Mouse (Mus musculus): ENCODE data around the gene Col25a1. TPM values are rescaled to one million over a fixed set of nuclear protein-coding genes. Genes with fewer than 3 reads are reported as not detected.

Gene Col25a1
- polyA plus RNA-seq, 1 experiment from 2014 or later: 2.6 TPM

DNA sequence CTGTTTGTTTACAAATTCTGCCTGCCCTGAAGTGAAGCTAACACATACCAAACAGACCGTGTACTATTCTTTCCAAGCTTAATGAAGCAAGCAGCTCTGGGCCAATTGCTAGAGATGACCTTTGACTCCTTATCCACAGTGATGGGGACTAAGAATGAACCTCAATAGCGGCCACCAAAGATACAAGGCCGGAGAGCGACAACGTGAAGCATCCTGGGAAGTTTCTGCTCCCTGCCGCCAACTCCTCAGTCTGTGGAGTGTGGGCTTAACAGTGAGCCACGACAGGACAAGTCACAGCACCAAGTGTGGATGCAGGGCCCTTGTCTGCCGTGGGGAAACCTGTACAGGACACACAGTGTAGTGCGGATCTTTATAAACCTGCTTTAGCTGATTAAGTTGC, 247.3 kb downstream of the Col25a1 start:
- H3K4me2 ChIP-seq: no peak overlapping the region
- H3K36me3 ChIP-seq: no peaks in the 10 kb centered on the region
- 73% methylated on average over 9 of the region's 9 CpGs for WGBS
- H3K4me3 ChIP-seq: no peak overlapping the region
- H3K4me1 ChIP-seq (replicated peaks): no peaks in the 10 kb centered on the region
- ATAC-seq (ENCODE audit: insufficient number of reproducible peaks, low FRiP score): no peak
- H3K27ac ChIP-seq (ENCODE audit: poor library complexity, severe bottlenecking): no peak overlapping the region
- H3K9me3 ChIP-seq (replicated peaks): no peaks in the 10 kb centered on the region
- no peak overlapping the region for H3K9ac ChIP-seq
- H3K27me3 ChIP-seq (replicated peaks): 0 out of 2 replicates have a peak, but pooled peaks cover 4% of the 10 kb centered on the region

DNA sequence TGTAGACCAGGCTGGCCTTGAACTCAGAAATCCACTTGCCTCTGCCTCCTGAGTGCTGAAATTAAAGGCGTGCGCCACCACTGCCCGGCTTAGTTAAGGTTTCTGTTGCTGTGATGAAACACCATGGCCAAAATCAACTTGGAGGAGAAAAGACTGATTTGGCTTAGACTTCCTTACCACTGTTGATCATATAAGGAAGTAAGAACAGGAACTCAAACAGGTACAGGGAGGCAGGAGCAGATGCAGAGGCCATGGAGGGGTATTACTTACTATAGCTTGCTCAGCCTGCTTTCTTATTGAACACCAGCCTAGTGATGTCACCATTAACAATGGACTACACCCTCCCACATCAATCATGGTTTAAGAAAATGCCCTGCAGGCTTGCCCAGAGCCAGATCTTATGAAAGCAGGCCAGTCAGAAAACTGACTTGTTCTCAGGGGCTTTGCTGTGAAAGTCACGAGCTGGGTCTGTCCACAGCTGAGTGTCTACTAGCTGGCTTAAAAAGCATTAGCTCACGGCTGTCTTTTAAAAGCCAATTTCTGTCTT, 249.1 kb downstream of the Col25a1 start:
- Histone ChIP-seq H3K27ac (ENCODE audit: poor library complexity, severe bottlenecking) (no peak overlapping the region), H3K4me1 (replicated peaks) (no peaks in the 10 kb centered on the region), H3K27me3 (replicated peaks) (0 out of 2 replicates have a peak, but pooled peaks cover 4% of the 10 kb centered on the region), H3K4me3 (no peak overlapping the region), H3K4me2 (no peak overlapping the region), H3K9ac (no peak overlapping the region), H3K36me3 (no peaks in the 10 kb centered on the region), H3K9me3 (replicated peaks) (no peaks in the 10 kb centered on the region)
- WGBS: 83% methylated on average over 5 of the region's 5 CpGs
- no peak for ATAC-seq (ENCODE audit: insufficient number of reproducible peaks, low FRiP score)

DNA sequence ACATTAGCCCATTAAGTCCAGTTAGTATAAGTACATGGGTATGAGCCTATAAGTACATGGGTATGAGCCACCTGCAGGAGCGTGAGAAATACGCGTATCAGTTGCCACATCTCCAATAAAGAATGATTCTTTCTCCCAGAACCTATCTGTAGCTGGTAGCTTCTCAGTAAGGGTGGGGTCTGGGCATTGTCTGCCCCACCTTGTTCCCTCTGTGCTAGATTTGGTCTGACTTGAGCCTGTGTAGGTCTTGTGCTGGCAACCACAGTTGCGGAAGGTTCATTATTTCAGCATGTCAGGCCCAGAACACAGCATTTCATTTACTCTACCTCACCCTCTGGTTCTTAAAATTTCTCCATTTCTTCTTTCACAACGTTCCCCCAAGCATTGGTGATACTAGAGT, 250.4 kb downstream of the Col25a1 start:
- no peak for ATAC-seq (ENCODE audit: insufficient number of reproducible peaks, low FRiP score)
- Histone ChIP-seq H3K27ac (ENCODE audit: poor library complexity, severe bottlenecking) (no peak overlapping the region), H3K9me3 (replicated peaks) (no peaks in the 10 kb centered on the region), H3K36me3 (no peaks in the 10 kb centered on the region), H3K27me3 (replicated peaks) (0 out of 2 replicates have a peak, but pooled peaks cover 4% of the 10 kb centered on the region), H3K4me2 (no peak overlapping the region), H3K4me1 (replicated peaks) (0 out of 2 replicates have a peak, but pooled peaks cover 4% of the 10 kb centered on the region), H3K9ac (no peak overlapping the region), H3K4me3 (no peak overlapping the region)
- 90% methylated on average over 5 of the region's 5 CpGs for WGBS

DNA sequence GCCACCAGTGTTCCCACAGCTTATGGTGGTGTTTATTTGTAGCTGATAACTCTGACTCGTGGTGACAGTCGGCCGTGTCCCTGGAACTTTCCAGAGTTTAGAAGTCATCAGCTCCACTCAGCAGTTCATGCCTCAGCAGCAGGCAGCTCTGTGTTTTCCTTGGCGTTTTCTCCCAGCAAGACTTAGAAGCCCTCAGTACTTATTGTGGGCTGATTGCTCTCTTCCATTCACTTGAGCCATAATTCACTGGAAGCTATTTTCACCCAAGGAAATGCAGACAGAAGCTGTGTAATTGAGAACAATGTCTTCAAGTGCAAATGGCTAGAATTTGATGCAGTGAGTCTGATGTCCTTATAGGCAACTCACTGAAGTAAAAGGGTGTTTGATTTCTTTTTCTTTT, 254.6 kb downstream of the Col25a1 start:
- ATAC-seq (ENCODE audit: insufficient number of reproducible peaks, low FRiP score): peak; percentile 48; the same call in 1 of the 2 replicates
- whole genome bisulfite sequencing: 11% methylated on average over 4 of the region's 4 CpGs

DNA sequence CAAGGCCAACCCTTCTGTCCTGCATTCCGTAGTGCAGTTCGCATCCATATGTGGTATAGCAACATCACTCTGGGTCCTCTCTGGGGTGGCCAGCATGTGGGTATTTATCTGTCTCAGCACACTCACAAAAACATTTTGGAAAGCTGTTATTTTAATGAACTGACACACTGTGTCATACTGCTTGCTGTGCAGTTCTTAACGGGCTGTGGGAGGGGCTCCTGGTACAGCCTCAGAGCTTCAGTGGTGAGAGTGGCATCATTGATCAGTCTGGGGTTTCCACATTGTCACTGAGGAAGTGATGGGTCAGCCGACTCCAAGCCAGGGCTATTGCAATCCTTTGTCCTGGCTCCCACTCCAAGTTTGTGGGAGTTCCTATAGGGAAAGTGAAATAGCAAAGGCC, 255.9 kb downstream of the Col25a1 start:
- Histone ChIP-seq H3K36me3 (no peaks in the 10 kb centered on the region), H3K4me1 (replicated peaks) (peaks cover 13% of the 10 kb centered on the region; the same call in 1 of the 2 replicates), H3K27ac (ENCODE audit: poor library complexity, severe bottlenecking) (no peak overlapping the region), H3K9ac (no peak overlapping the region), H3K4me2 (no peak overlapping the region), H3K4me3 (no peak overlapping the region), H3K27me3 (replicated peaks) (0 out of 2 replicates have a peak, but pooled peaks cover 9% of the 10 kb centered on the region), H3K9me3 (replicated peaks) (no peaks in the 10 kb centered on the region)
- ATAC-seq (ENCODE audit: insufficient number of reproducible peaks, low FRiP score): no peak
- WGBS: 75% methylated on average over 4 of the region's 4 CpGs

More for the DNA sequence above, 254.6 kb downstream of the Col25a1 start:
- Histone ChIP-seq H3K4me3 (no peak overlapping the region), H3K4me1 (replicated peaks) (peaks cover 13% of the 10 kb centered on the region; the same call in 1 of the 2 replicates), H3K9ac (no peak overlapping the region), H3K4me2 (no peak overlapping the region), H3K36me3 (no peaks in the 10 kb centered on the region), H3K9me3 (replicated peaks) (no peaks in the 10 kb centered on the region), H3K27ac (ENCODE audit: poor library complexity, severe bottlenecking) (no peak overlapping the region; the same call in 1 of the 2 replicates), H3K27me3 (replicated peaks) (0 out of 2 replicates have a peak, but pooled peaks cover 14% of the 10 kb centered on the region)

DNA sequence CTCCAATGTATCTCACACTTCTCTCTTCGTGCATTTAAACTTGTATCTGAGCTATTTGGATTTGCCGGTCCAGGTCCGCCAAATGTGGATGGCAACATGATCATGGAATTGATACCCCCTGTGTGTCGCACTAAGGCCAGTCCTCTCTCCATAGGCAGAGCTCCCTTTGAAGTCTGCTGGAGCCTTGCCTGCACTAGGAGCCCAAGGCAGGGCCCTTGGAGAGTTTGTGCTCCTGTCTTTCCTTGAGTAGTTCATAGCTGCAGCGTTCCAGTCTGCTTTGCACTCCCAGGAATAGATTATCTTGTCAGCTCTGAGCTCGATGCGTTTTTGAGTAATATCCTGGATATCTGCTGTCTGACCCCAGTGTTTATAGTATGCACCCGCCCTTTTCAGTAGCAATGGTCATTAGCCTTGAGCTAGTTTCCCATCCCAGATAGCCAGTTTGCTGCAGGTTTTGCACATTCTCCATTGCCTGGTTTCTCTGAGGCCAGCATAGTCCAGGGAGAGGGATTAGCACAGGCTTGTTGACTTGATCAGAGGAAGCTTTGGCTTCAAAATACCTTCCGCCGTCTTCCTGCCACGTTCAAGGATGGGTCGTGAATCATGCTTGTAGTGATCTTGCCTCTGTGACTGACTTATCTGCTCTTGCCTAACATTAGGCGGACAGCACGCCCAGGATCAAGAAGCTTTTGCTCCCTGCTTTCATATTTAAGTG, 258.1 kb downstream of the Col25a1 start:
- Histone ChIP-seq H3K27me3 (replicated peaks) (0 out of 2 replicates have a peak, but pooled peaks cover 9% of the 10 kb centered on the region), H3K9ac (no peak overlapping the region), H3K4me1 (replicated peaks) (peaks cover 13% of the 10 kb centered on the region; the same call in 1 of the 2 replicates), H3K27ac (ENCODE audit: poor library complexity, severe bottlenecking) (no peak overlapping the region), H3K9me3 (replicated peaks) (no peaks in the 10 kb centered on the region), H3K4me3 (no peak overlapping the region), H3K4me2 (peak overlapping the region; percentile 21), H3K36me3 (no peaks in the 10 kb centered on the region)
- no peak for ATAC-seq (ENCODE audit: insufficient number of reproducible peaks, low FRiP score)
- WGBS: 51% methylated on average over 14 of the region's 14 CpGs

DNA sequence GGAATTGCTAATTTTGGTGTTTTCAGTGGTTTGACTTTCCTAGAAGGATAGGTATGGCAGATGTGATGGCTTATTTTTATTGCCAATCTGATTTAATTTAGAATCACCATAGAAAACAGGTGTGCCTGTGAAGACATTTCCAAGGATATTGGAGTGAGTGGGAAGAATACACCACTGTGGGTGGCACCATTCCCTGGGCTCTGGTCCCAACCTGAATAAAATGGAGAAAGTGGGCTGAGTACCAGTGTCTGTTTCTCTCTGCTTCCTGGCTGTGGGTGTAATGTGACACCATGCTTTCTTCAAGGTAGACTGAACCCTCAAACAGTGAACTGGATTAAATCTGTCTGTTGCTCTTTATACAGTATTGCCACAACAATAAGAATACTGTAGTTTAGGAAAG, 265.3 kb downstream of the Col25a1 start:
- Histone ChIP-seq H3K4me2 (no peak overlapping the region), H3K9ac (no peak overlapping the region), H3K4me3 (no peak overlapping the region), H3K27me3 (replicated peaks) (no peaks in the 10 kb centered on the region; the same call in 1 of the 2 replicates), H3K36me3 (no peaks in the 10 kb centered on the region), H3K27ac (ENCODE audit: poor library complexity, severe bottlenecking) (no peak overlapping the region), H3K9me3 (replicated peaks) (no peaks in the 10 kb centered on the region), H3K4me1 (replicated peaks) (no peaks in the 10 kb centered on the region)
- ATAC-seq (ENCODE audit: insufficient number of reproducible peaks, low FRiP score): no peak

DNA sequence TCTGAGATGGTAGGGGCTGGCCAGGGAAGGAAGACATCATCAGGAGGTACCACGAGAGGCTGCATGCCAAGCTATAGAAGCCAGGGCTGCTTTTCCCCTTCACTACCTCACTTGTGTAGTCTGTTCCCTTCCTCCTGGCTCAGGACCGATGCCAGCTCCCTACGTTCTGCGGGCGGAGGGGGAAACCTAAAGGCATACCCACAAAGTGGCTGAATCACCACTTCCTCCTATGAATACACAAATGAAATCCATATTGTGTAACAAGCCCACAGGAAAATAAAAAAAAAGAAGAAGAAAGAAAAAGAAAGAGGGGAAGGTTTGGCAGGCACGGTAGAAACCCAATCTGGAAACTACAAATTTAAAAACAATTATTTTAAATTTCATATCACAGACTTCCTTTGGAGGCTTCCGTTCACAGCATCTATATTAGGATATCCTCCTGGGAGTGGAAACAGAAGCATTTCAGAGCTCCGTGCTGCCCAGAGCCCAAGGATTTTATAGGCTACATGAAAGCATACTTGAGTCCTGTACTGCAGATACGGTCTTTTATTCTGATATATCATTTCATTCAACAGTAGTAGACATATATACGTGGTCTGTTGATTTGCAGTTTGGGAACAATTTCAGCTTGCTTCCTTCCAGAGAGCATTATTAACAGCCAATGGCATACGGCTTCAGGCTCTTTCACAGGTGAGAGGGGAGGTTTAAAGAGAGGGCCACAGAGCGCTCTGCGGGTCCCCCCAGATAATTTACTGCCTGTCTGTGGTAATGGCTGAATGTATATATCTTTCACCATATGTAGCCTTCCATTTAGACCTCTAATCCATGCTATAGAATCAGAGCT, 269.6 kb downstream of the Col25a1 start:
- WGBS: 74% methylated on average over 13 of the region's 13 CpGs
- no peak for ATAC-seq (ENCODE audit: insufficient number of reproducible peaks, low FRiP score)
- no peaks in the 10 kb centered on the region for H3K36me3 ChIP-seq
- H3K4me1 ChIP-seq (replicated peaks): no peaks in the 10 kb centered on the region
- H3K9me3 ChIP-seq (replicated peaks): no peaks in the 10 kb centered on the region
- H3K4me2 ChIP-seq: no peak overlapping the region
- no peak overlapping the region for H3K27ac ChIP-seq (ENCODE audit: poor library complexity, severe bottlenecking)
- no peak overlapping the region for H3K4me3 ChIP-seq
- no peaks in the 10 kb centered on the region for H3K27me3 ChIP-seq (replicated peaks)
- H3K9ac ChIP-seq: no peak overlapping the region

DNA sequence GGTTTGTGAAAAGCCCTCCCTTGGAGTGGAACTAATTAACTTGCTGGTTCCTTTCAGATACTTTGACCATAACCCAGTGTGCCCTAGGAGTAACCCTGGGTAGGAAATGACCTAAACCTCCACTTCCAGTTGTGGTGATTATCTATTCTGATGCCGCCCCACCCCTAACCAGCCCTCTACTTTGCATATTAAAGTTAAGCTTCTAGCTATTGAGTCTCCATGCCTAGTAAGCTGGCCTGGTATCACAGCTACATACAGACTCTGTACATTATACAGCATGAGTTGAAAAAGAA, 270.2 kb downstream of the Col25a1 start:
- Histone ChIP-seq H3K4me3 (no peak overlapping the region), H3K9me3 (replicated peaks) (no peaks in the 10 kb centered on the region), H3K4me2 (no peak overlapping the region), H3K27me3 (replicated peaks) (no peaks in the 10 kb centered on the region), H3K36me3 (no peaks in the 10 kb centered on the region), H3K4me1 (replicated peaks) (no peaks in the 10 kb centered on the region), H3K9ac (no peak overlapping the region), H3K27ac (ENCODE audit: poor library complexity, severe bottlenecking) (no peak overlapping the region)
- ATAC-seq (ENCODE audit: insufficient number of reproducible peaks, low FRiP score): no peak
- 66% methylated on average over 1 of the region's 1 CpGs for WGBS

DNA sequence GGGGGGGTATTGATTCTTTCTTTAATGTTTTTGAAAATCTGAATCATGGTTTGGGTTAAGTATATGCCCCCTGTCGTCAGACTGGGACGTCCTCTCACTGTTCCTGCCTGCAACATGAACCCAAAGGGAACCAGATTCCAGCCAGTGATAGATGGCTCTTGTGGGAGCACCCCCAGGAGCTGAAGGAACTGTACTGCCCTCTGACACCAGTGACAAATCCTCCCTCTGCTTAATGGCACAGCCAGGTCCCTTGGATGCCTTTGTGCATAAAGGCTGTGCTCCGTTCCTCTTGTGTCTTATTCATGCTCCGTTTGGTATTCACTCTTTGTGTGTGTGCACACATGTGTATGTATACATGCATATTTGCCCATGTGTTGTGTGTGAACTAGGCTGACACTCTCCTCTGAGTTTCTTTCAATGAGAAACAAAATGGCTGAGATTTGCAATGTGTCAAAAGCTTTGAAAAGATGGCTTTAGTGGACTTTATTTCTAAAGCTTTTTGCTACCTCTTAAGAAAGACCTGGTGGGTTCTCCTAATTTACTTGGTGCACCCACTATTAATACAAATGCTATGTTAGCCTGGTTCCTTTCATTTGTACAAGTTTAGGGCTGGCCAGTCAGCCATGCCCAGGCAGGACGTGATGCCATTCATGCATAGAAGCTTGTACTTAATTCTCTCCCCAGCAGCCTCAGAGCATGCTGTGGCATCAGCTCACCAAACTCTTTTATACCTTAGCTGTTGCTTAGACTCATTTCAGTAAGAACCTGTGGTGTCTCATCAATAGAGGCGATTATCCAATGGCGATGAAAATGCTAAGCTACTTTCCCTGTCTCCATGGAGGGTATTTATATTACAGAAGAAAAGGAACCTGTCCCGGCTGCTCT, 273.5 kb downstream of the Col25a1 start:
- H3K4me2 ChIP-seq: no peak overlapping the region
- H3K36me3 ChIP-seq: no peaks in the 10 kb centered on the region
- H3K4me1 ChIP-seq (replicated peaks): 0 out of 2 replicates have a peak, but pooled peaks cover 6% of the 10 kb centered on the region
- no peak overlapping the region for H3K9ac ChIP-seq
- ATAC-seq (ENCODE audit: insufficient number of reproducible peaks, low FRiP score): no peak
- H3K27me3 ChIP-seq (replicated peaks): no peaks in the 10 kb centered on the region
- 72% methylated on average over 8 of the region's 8 CpGs for WGBS
- no peak overlapping the region for H3K27ac ChIP-seq (ENCODE audit: poor library complexity, severe bottlenecking)
- H3K4me3 ChIP-seq: no peak overlapping the region
- no peaks in the 10 kb centered on the region for H3K9me3 ChIP-seq (replicated peaks)

Data from heart, embryonic 12.5 days (tissue).